ENCODE assay signal across 9 mouse cellular contexts in genomic region chr5:48599481-48600040, GRCm38 (mm10).
A peak's percentile ranks its signal among the peaks of the same experiment; 100 is the strongest.
DNase-seq lines count a peak whose midpoint lies in the region; ATAC-seq and TF ChIP-seq lines count a peak whose summit lies in the region.
"Had no signal": no experiment of that assay in that cellular context is flagged by ENCODE, and none has a peak within 500 bp of the region (broad histone marks: within the 10 kb centered on the region; RNA-seq: fewer than 3 reads in every experiment).

No protein-coding gene starts in this region.

- ATAC-seq in hindbrain, embryonic 15.5 days (ENCODE audit: low FRiP score, low read depth), result peak; percentile 78
- ATAC-seq in neural tube, embryonic 15.5 days (ENCODE audit: low FRiP score), result peak; percentile 83

- 2% methylated on average over 12 of the region's 12 CpGs for WGBS in hindbrain, embryonic 15.5 days
- WGBS in neural tube, embryonic 15.5 days, result under 1% methylated on average over 12 of the region's 12 CpGs

- peak overlapping the region; percentile 40; the same call in 1 of the 2 replicates for H3K4me3 ChIP-seq in layer of hippocampus, adult 2 months
- H3K4me3 ChIP-seq in hindbrain, embryonic 15.5 days, result peak overlapping the region; percentile 44
- peak overlapping the region; percentile 44 for H3K4me3 ChIP-seq in neural tube, embryonic 15.5 days (replicated peaks)

- H3K36me3 ChIP-seq in hindbrain, embryonic 15.5 days, result no peaks in the 10 kb centered on the region
- H3K36me3 ChIP-seq in neural tube, embryonic 15.5 days, result no peaks in the 10 kb centered on the region

- H3K9ac ChIP-seq in hindbrain, embryonic 15.5 days, result peak overlapping the region; percentile 47
- peak overlapping the region; percentile 47 for H3K9ac ChIP-seq in neural tube, embryonic 15.5 days (replicated peaks)
- H3K9ac ChIP-seq: liver, embryonic 14.5 days had no signal

- no peak for DNase-seq in layer of hippocampus, adult 2 months (ENCODE audit: low spot score in 2 of 2)
- no peak for DNase-seq in layer of hippocampus, postnatal 25 days (ENCODE audit: extremely low spot score in 1 of 2, low spot score in 1 of 2)
- peak; percentile 57 to 74 for DNase-seq in cerebellum, postnatal 25 days
- DNase-seq in left cerebral cortex, adult 18-20 months (ENCODE audit: low spot score in 2 of 2), result no peak
- no peak for DNase-seq in lung, postnatal 25 days (ENCODE audit: low spot score)
- DNase-seq in ovary, postnatal 10 days (ENCODE audit: low spot score), result no peak

- no peak overlapping the region for H3K27ac ChIP-seq in layer of hippocampus, adult 2 months
- no peak overlapping the region for H3K27ac ChIP-seq in hindbrain, embryonic 15.5 days (replicated peaks)
- H3K27ac ChIP-seq in neural tube, embryonic 15.5 days (replicated peaks), result no peak overlapping the region
- H3K27ac ChIP-seq: liver, embryonic 14.5 days had no signal

- H3K27me3 ChIP-seq in hindbrain, embryonic 15.5 days, result 0 out of 2 replicates have a peak, but pooled peaks cover 3% of the 10 kb centered on the region
- H3K27me3 ChIP-seq in neural tube, embryonic 15.5 days (replicated peaks), result no peaks in the 10 kb centered on the region

- H3K4me1 ChIP-seq in hindbrain, embryonic 15.5 days (replicated peaks), result peaks cover 11% of the 10 kb centered on the region
- peaks cover 10% of the 10 kb centered on the region; the same call in 1 of the 2 replicates for H3K4me1 ChIP-seq in neural tube, embryonic 15.5 days

- no peaks in the 10 kb centered on the region for H3K9me3 ChIP-seq in hindbrain, embryonic 15.5 days
- no peaks in the 10 kb centered on the region for H3K9me3 ChIP-seq in neural tube, embryonic 15.5 days (replicated peaks)

- H3K4me2 ChIP-seq in hindbrain, embryonic 15.5 days, result peak overlapping the region; percentile 69
- peak overlapping the region; percentile 66 for H3K4me2 ChIP-seq in neural tube, embryonic 15.5 days

- TF ChIP-seq CTCF in layer of hippocampus, adult 2 months (conservative IDR thresholded peaks at IDR 0.05), result no peak

Comparison
In these comparisons a context has a peak if more than half of its experiments do, and no peak if none do; other contexts are left out.
1. DNase-seq: peak in cerebellum, postnatal 25 days (2 of 2); none in layer of hippocampus, adult 2 months (0 of 2), layer of hippocampus, postnatal 25 days (0 of 2), left cerebral cortex, adult 18-20 months (0 of 2), lung, postnatal 25 days (single experiment) and ovary, postnatal 10 days (single experiment).
2. Peak in every context shown above with its lines, with median percentiles within 50 percentile points of each other: H3K4me3 ChIP-seq.